Mouse (Mus musculus) midbrain, embryonic 16.5 days (tissue): ENCODE data around the gene Hoxb3. TPM values are rescaled to one million over a fixed set of nuclear protein-coding genes. Genes with fewer than 3 reads are reported as not detected.

ENCODE experiments used
- ATAC-seq: fragments of 200-750 bp; cut with Nextera tagmentation; 2 replicates; pipeline ENCODE4 v1.8.0; 2017; ENCODE audit warnings: moderate TSS enrichment
- H3K27ac ChIP-seq: fragments of 300-500 bp; sonication (generic); 2 replicates; pipeline ENCODE4 v1.5.1; 2014; ENCODE audit warnings: mild to moderate bottlenecking, low read length, mixed read lengths
- H3K27me3 ChIP-seq: fragments of 300-500 bp; sonication (generic); 2 replicates; pipeline ENCODE4 v1.6.1; 2014; ENCODE audit warnings: low read depth, low read length, mixed read lengths; ENCODE audit not compliant: control insufficient read depth, insufficient read depth
- H3K36me3 ChIP-seq: fragments of 300-500 bp; sonication (generic); 2 replicates; pipeline ENCODE4 v1.6.1; 2014; ENCODE audit warnings: mild to moderate bottlenecking, low read length, moderate library complexity, mixed read lengths; ENCODE audit not compliant: control insufficient read depth, insufficient read depth
- H3K4me1 ChIP-seq: fragments of 300-500 bp; sonication (generic); 2 replicates; pipeline ENCODE4 v1.6.1; 2014; ENCODE audit warnings: mild to moderate bottlenecking, low read length, mixed read lengths; ENCODE audit not compliant: control insufficient read depth, insufficient read depth
- H3K4me2 ChIP-seq: fragments of 300-500 bp; sonication (generic); 2 replicates; pipeline ENCODE4 v1.6.1; 2014; ENCODE audit warnings: mild to moderate bottlenecking, low read length, mixed read lengths
- H3K4me3 ChIP-seq: fragments of 300-500 bp; sonication (generic); 2 replicates; pipeline ENCODE4 v1.5.1; 2014; ENCODE audit warnings: low read depth, mild to moderate bottlenecking, low read length, moderate library complexity, mixed read lengths
- H3K9ac ChIP-seq: fragments of 300-500 bp; sonication (generic); 2 replicates; pipeline ENCODE4 v1.6.1; 2014; ENCODE audit warnings: low read depth, low read length, mixed read lengths
- H3K9me3 ChIP-seq: fragments of 300-500 bp; sonication (generic); replicated peaks from 2 replicates; pipeline ENCODE4 v1.6.1; 2014; ENCODE audit warnings: mild to moderate bottlenecking, low read length, mixed read lengths; ENCODE audit not compliant: control insufficient read depth, poor library complexity, severe bottlenecking
- WGBS: fragments of 180-500 bp; shearing (Covaris S2); extraction: QIAGEN DNeasy Blood & Tissue Kit; methylation state at CpG from one replicate; pipeline ENCODE4 v1.1.7; 2014; 5-methylcytosine and 5-hydroxymethylcytosine counted together
- polyA plus RNA-seq: library from polyadenylated mRNA; unstranded; fragments of >200 nt; fragmentation: Nextera tagmentation; extraction: Ambion mirVana; gene quantifications from 2 replicates; pipeline ENCODE4 v1.2.1, GENCODE M21; 2015

Hoxb3 gene
- polyA plus RNA-seq, 1 experiment from 2014 or later, result not detected

- peaks cover 76% of the 10 kb centered on the region for H3K27me3 ChIP-seq
- no peak overlapping the region for H3K4me3 ChIP-seq
- H3K9ac ChIP-seq, result no peak overlapping the region
- H3K27ac ChIP-seq, result no peak overlapping the region
- no peak for ATAC-seq
- H3K4me2 ChIP-seq, result no peak overlapping the region
- no peaks in the 10 kb centered on the region for H3K36me3 ChIP-seq
- H3K4me1 ChIP-seq, result no peaks in the 10 kb centered on the region
- no peaks in the 10 kb centered on the region for H3K9me3 ChIP-seq
- WGBS, result under 1% methylated on average over 22 of the region's 22 CpGs
These were observed 28.7 kb downstream of the Hoxb3 start for GRCm38 (mm10) chr11:96351831-96352230.

GRCm38 (mm10) chr11:96352691-96353521, 29.8 kb downstream of the Hoxb3 start:
- no peak overlapping the region for H3K9ac ChIP-seq
- H3K4me3 ChIP-seq, result no peak overlapping the region
- no peak overlapping the region for H3K27ac ChIP-seq
- no peaks in the 10 kb centered on the region for H3K9me3 ChIP-seq
- ATAC-seq, result no peak
- H3K27me3 ChIP-seq, result peaks cover 79% of the 10 kb centered on the region
- H3K4me1 ChIP-seq, result no peaks in the 10 kb centered on the region
- under 1% methylated on average over 75 of the region's 75 CpGs for WGBS
- H3K4me2 ChIP-seq, result no peak overlapping the region
- H3K36me3 ChIP-seq, result no peaks in the 10 kb centered on the region

GRCm38 (mm10) chr11:96353522-96353841, 30.4 kb downstream of the Hoxb3 start:
- Histone ChIP-seq H3K9ac (no peak overlapping the region), H3K36me3 (no peaks in the 10 kb centered on the region), H3K4me3 (no peak overlapping the region), H3K9me3 (no peaks in the 10 kb centered on the region), H3K27me3 (peaks cover 78% of the 10 kb centered on the region), H3K4me1 (no peaks in the 10 kb centered on the region), H3K4me2 (no peak overlapping the region), H3K27ac (no peak overlapping the region)
- no peak for ATAC-seq
- 2% methylated on average over 14 of the region's 14 CpGs for WGBS

- H3K9ac ChIP-seq, result no peak overlapping the region
- no peak for ATAC-seq
- H3K4me1 ChIP-seq, result no peaks in the 10 kb centered on the region
- H3K4me3 ChIP-seq, result no peak overlapping the region
- 3% methylated on average over 8 of the region's 8 CpGs for WGBS
- no peak overlapping the region for H3K27ac ChIP-seq
- H3K9me3 ChIP-seq, result no peaks in the 10 kb centered on the region
- peaks cover 78% of the 10 kb centered on the region for H3K27me3 ChIP-seq
- no peaks in the 10 kb centered on the region for H3K36me3 ChIP-seq
- no peak overlapping the region for H3K4me2 ChIP-seq
These were observed 30.8 kb downstream of the Hoxb3 start for GRCm38 (mm10) chr11:96353939-96354338.

- no peak overlapping the region for H3K27ac ChIP-seq
- H3K9ac ChIP-seq, result no peak overlapping the region
- no peaks in the 10 kb centered on the region for H3K36me3 ChIP-seq
- H3K9me3 ChIP-seq, result no peaks in the 10 kb centered on the region
- no peak for ATAC-seq
- no peaks in the 10 kb centered on the region for H3K4me1 ChIP-seq
- peaks cover 76% of the 10 kb centered on the region for H3K27me3 ChIP-seq
- under 1% methylated on average over 25 of the region's 25 CpGs for WGBS
- no peak overlapping the region for H3K4me2 ChIP-seq
- no peak overlapping the region for H3K4me3 ChIP-seq
These were observed 31.2 kb downstream of the Hoxb3 start for GRCm38 (mm10) chr11:96354376-96354775.

- Histone ChIP-seq H3K36me3 (no peaks in the 10 kb centered on the region), H3K27me3 (peaks cover 76% of the 10 kb centered on the region), H3K27ac (no peak overlapping the region), H3K4me3 (no peak overlapping the region), H3K4me1 (no peaks in the 10 kb centered on the region), H3K9ac (no peak overlapping the region), H3K4me2 (no peak overlapping the region), H3K9me3 (no peaks in the 10 kb centered on the region)
- no peak for ATAC-seq
- 1% methylated on average over 9 of the region's 9 CpGs for WGBS
These were observed 31.7 kb downstream of the Hoxb3 start for GRCm38 (mm10) chr11:96354801-96355311.

- no peak overlapping the region for H3K27ac ChIP-seq
- H3K27me3 ChIP-seq, result peaks cover 87% of the 10 kb centered on the region
- H3K9me3 ChIP-seq, result no peaks in the 10 kb centered on the region
- H3K36me3 ChIP-seq, result no peaks in the 10 kb centered on the region
- no peak overlapping the region for H3K4me2 ChIP-seq
- no peak for ATAC-seq
- no peak overlapping the region for H3K9ac ChIP-seq
- 0% methylated on average over 5 of the region's 5 CpGs for WGBS
- H3K4me1 ChIP-seq, result no peaks in the 10 kb centered on the region
- no peak overlapping the region for H3K4me3 ChIP-seq
These were observed 40.7 kb downstream of the Hoxb3 start for GRCm38 (mm10) chr11:96363807-96364206.

- WGBS, result 1% methylated on average over 26 of the region's 26 CpGs
- no peak within 1 kb of the TSS for H3K4me2 ChIP-seq
- H3K36me3 ChIP-seq, result no peaks in the 10 kb centered on the region
- no peaks in the 10 kb centered on the region for H3K4me1 ChIP-seq
- H3K27ac ChIP-seq, result no peak within 1 kb of the TSS
- H3K4me3 ChIP-seq, result no peak within 1 kb of the TSS
- H3K27me3 ChIP-seq, result peaks cover 91% of the 10 kb centered on the region
- ATAC-seq, result no peak
- no peak within 1 kb of the TSS for H3K9ac ChIP-seq
- H3K9me3 ChIP-seq, result no peaks in the 10 kb centered on the region
These were observed 42.4 kb downstream of the Hoxb3 start, which contains the start of gene Hoxb1 for GRCm38 (mm10) chr11:96365441-96366091. Gene Hoxb1, plus strand, starts transcription at chr11:96365752.
